Mouse (Mus musculus) liver, embryonic 11.5 days (tissue): ENCODE results near the gene Csrnp2. TPM values are rescaled to one million over a fixed set of nuclear protein-coding genes. Genes with fewer than 3 reads are reported as not detected.

Experiments
- ATAC-seq: fragments of 200-750 bp; cut with Nextera tagmentation; replicated peaks from 2 replicates; pipeline ENCODE4 v1.8.0; 2017; ENCODE audit warnings: moderate number of reproducible peaks, mild to moderate bottlenecking, moderate TSS enrichment, moderate library complexity; ENCODE audit not compliant: low FRiP score
- DNase-seq: peaks from one replicate; pipeline ENCODE4 v3.0.0-alpha.2; 2017; ENCODE audit warnings: low spot score
- H3K27ac ChIP-seq: fragments of 300-500 bp; sonication (generic); 2 replicates; pipeline ENCODE4 v1.5.1; 2014; ENCODE audit warnings: mild to moderate bottlenecking, low read depth, low read length, control low read depth
- H3K27me3 ChIP-seq: fragments of 300-500 bp; sonication (generic); replicated peaks from 2 replicates; pipeline ENCODE4 v1.6.1; 2014; ENCODE audit warnings: low read length, mixed read lengths; ENCODE audit not compliant: control insufficient read depth, insufficient read depth
- H3K36me3 ChIP-seq: fragments of 300-500 bp; sonication (generic); 2 replicates; pipeline ENCODE4 v1.6.1; 2014; ENCODE audit warnings: mild to moderate bottlenecking, low read length, moderate library complexity, mixed read lengths; ENCODE audit not compliant: control insufficient read depth, insufficient read depth
- H3K4me1 ChIP-seq: fragments of 300-500 bp; sonication (generic); replicated peaks from 2 replicates; pipeline ENCODE4 v1.6.1; 2014; ENCODE audit warnings: low read length, mixed read lengths; ENCODE audit not compliant: control insufficient read depth, insufficient read depth
- H3K4me2 ChIP-seq: fragments of 300-500 bp; sonication (generic); 2 replicates; pipeline ENCODE4 v1.6.1; 2014; ENCODE audit warnings: mild to moderate bottlenecking, control low read depth, moderate library complexity
- H3K4me3 ChIP-seq: fragments of 300-500 bp; sonication (generic); 2 replicates; pipeline ENCODE4 v1.5.1; 2014; ENCODE audit warnings: low read depth, low read length, control low read depth
- H3K9ac ChIP-seq: fragments of 300-500 bp; sonication (generic); 2 replicates; pipeline ENCODE4 v1.6.1; 2014; ENCODE audit warnings: low read depth, low read length, control low read depth
- H3K9me3 ChIP-seq: fragments of 300-500 bp; sonication (generic); 2 replicates; pipeline ENCODE4 v1.6.1; 2016; ENCODE audit warnings: low read length, inconsistent platforms, mixed read lengths; ENCODE audit not compliant: control insufficient read depth
- WGBS: fragments of 180-500 bp; shearing (Covaris S2); extraction: QIAGEN DNeasy Blood & Tissue Kit; methylation state at CpG from one replicate; pipeline ENCODE4 v1.1.7; 2014; 5-methylcytosine and 5-hydroxymethylcytosine counted together
- polyA plus RNA-seq: library from polyadenylated mRNA; unstranded; fragments of >200 nt; fragmentation: Nextera tagmentation; extraction: Ambion mirVana; gene quantifications from 2 replicates; pipeline ENCODE4 v1.2.1, GENCODE M21; 2014

Gene Csrnp2
- polyA plus RNA-seq, 1 experiment from 2014 or later, result 7.5 TPM

DNA sequence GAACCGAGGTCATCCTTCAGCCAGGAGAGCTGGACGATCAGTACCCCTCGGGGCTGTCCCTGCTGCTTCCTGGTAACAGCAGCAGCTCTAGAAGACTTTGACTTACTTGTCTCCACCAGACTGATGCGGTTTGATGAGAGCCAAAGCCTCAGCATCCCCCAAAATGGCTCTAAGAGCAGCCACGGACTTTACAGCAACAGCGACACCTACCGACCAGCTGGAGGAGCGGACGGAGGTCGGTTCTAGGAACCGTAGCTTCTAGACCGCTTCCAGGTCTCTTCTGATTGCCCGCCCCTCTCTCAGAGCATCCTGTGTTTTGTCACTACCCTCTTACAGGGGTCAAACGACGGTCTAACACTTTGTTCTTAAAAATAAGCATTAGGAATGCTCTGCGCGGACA, 37.9 kb downstream of the Csrnp2 start:
- peak; percentile 60 for ATAC-seq
- Histone ChIP-seq H3K4me3 (no peak overlapping the region), H3K4me2 (peak overlapping the region; percentile 32), H3K9me3 (no peaks in the 10 kb centered on the region), H3K27ac (no peak overlapping the region), H3K9ac (no peak overlapping the region), H3K36me3 (no peaks in the 10 kb centered on the region), H3K4me1 (0 out of 2 replicates have a peak, but pooled peaks cover 2% of the 10 kb centered on the region), H3K27me3 (no peaks in the 10 kb centered on the region)
- peak; percentile 67 for DNase-seq
- 7% methylated on average over 17 of the region's 17 CpGs for WGBS

DNA sequence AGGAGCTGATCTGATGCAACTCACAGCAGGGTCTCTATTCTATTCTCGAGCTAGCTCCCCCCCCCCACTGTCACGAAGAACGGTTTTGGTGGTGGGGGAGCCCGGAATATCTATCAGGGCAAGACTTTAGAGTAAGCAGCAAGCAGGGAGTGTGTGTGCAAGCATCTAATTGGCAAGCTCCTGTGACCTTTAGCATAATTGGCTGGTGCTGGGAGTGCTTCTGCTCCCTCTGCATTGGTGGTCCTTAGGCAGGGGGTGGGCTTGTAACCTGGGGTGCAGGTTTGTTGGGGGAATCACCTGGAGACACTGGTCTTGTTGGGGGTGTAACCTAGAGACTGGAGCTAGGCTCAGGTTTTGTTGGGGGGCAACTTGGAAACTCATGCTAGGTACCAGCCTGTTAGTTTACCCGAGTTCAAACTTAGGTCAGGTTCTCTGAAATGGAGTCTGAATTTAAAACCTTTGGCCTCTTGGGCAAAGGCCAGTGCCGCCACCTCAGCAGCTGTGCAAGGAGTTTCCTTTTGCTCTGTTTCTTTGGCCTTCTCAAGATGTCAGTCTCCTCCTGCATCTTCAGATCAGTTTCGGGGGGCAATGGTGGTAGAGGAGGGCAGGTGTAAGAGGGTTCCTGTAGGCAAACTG, 38.8 kb downstream of the Csrnp2 start:
- H3K27ac ChIP-seq, result no peak overlapping the region
- H3K4me2 ChIP-seq, result no peak overlapping the region
- H3K27me3 ChIP-seq, result no peaks in the 10 kb centered on the region
- H3K4me1 ChIP-seq, result 0 out of 2 replicates have a peak, but pooled peaks cover 2% of the 10 kb centered on the region
- no peak overlapping the region for H3K9ac ChIP-seq
- no peak for DNase-seq
- WGBS, result 73% methylated on average over 7 of the region's 7 CpGs
- H3K4me3 ChIP-seq, result no peak overlapping the region
- no peaks in the 10 kb centered on the region for H3K36me3 ChIP-seq
- no peaks in the 10 kb centered on the region for H3K9me3 ChIP-seq
- no peak for ATAC-seq

DNA sequence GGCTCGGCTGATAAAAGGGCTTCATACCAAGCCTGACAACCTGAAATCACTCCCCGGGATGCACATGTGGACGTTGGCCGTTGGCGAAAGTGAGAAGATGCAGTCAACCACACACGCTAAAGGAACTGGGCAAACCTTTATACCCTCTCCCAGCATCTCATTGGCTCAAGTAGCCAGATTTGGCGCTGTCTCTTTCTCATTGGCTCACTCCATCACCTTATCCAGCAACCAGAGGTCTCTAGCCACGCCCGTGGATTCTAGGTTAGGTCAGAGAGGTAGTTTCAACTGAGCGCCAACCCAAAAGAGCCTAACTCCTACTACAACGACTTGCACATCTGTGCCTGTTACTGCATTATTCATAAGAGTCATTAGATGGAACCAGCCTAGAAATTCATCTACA, 42.8 kb downstream of the Csrnp2 start:
- ATAC-seq (no peak), DNase-seq (no peak)
- Histone ChIP-seq H3K27me3 (no peaks in the 10 kb centered on the region), H3K27ac (no peak overlapping the region), H3K4me2 (no peak overlapping the region), H3K4me3 (no peak overlapping the region), H3K9ac (no peak overlapping the region), H3K9me3 (no peaks in the 10 kb centered on the region), H3K4me1 (peaks cover 2% of the 10 kb centered on the region; the same call in 1 of the 2 replicates), H3K36me3 (no peaks in the 10 kb centered on the region)
- WGBS, result 71% methylated on average over 11 of the region's 11 CpGs

DNA sequence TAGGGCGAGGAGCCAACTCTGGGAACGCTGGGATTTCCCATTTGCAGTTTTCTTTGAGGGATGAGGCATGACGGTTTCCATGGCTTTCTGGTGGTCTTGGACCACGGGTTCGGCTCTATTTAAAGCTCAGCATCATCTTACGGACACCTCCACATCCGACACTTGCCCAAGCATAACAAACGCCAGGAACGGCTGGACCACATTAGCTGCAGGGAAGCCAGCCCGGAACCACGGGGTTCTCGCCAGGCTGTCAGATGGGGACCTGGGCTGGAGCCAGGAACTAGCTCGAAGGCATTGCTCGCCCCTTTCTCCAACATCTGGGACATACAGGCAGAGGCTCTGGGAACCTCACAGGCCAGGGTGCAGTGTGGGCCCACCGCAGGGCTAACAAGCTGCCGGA, 44.0 kb downstream of the Csrnp2 start:
- no peak for DNase-seq
- Histone ChIP-seq H3K9ac (no peak overlapping the region), H3K4me3 (no peak overlapping the region), H3K27ac (no peak overlapping the region), H3K4me1 (no peaks in the 10 kb centered on the region; the same call in 1 of the 2 replicates), H3K27me3 (no peaks in the 10 kb centered on the region), H3K9me3 (no peaks in the 10 kb centered on the region), H3K36me3 (no peaks in the 10 kb centered on the region), H3K4me2 (no peak overlapping the region)
- WGBS, result 81% methylated on average over 16 of the region's 16 CpGs
- no peak for ATAC-seq

DNA sequence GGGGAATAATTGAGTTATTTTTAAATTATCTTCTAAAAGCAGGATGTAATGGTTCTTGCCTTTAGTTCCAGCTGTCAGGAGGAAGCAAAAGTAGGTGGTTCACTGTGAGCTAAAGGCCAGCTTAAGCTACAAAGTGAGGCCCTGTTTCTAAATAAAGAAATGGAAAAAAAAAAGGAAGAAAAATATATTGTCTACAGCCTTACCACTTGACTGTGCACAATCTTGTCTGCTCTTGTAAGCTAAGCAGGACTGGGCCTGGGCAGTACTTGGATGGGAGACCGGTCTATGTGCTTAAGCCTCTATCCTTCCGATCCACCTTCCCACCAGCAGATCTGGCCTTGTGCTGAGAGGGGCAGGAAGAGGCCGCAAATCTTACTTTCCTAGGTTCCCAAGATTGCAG, 45.8 kb downstream of the Csrnp2 start:
- Histone ChIP-seq H3K9me3 (no peaks in the 10 kb centered on the region), H3K4me1 (no peaks in the 10 kb centered on the region; the same call in 1 of the 2 replicates), H3K27ac (no peak overlapping the region), H3K9ac (no peak overlapping the region), H3K4me2 (no peak overlapping the region), H3K36me3 (no peaks in the 10 kb centered on the region), H3K4me3 (no peak overlapping the region), H3K27me3 (no peaks in the 10 kb centered on the region)
- DNase-seq, result no peak
- ATAC-seq, result no peak
- WGBS, result 88% methylated on average over 3 of the region's 3 CpGs

DNA sequence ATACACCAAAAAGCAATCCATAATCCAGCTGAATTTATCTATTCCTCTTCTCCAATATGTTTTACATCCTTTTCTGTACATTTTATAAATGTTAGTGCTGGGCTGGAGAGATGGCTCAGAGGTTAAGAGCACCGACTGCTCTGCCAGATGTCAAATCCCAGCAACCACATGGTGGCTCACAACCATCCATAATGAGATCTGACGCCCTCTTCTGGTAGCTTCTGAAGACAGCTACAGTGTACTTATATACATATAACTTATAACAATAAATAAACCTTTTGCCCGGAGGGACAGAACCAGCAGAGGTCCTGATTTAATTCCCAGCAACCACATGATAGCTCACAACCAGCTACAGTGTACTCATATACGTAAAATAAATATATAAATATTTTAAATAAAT, 46.7 kb downstream of the Csrnp2 start:
- H3K27me3 ChIP-seq, result no peaks in the 10 kb centered on the region
- H3K4me2 ChIP-seq, result no peak overlapping the region
- 79% methylated on average over 4 of the region's 4 CpGs for WGBS
- no peak for DNase-seq
- no peak overlapping the region for H3K9ac ChIP-seq
- H3K9me3 ChIP-seq, result no peaks in the 10 kb centered on the region
- H3K4me1 ChIP-seq, result peaks cover 5% of the 10 kb centered on the region
- H3K36me3 ChIP-seq, result no peaks in the 10 kb centered on the region
- H3K27ac ChIP-seq, result no peak overlapping the region
- no peak for ATAC-seq
- H3K4me3 ChIP-seq, result no peak overlapping the region

DNA sequence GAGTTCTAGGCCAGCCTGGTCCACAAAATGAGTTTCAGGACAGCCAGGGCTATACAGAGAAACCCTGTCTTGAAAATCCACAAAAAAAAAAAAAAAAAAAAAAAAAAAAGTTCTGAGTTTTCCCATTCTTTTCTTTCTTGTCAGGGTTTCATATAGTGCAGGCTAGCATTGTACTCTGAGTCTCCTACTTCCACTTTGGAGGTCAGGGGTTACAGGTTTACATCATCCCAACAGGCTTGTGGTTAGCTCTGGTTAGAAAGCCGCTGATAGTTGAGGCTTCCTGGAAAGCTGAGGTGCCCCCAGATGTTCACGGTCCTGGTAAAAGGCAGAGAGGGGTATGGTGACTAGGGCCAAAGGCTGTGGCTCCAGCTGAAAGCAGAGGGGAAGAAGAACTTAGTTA, 48.4 kb downstream of the Csrnp2 start:
- 43% methylated on average over 2 of the region's 2 CpGs for WGBS
- no peak overlapping the region for H3K9ac ChIP-seq
- H3K27me3 ChIP-seq, result no peaks in the 10 kb centered on the region
- H3K36me3 ChIP-seq, result no peaks in the 10 kb centered on the region
- no peak overlapping the region for H3K27ac ChIP-seq
- DNase-seq (no peak), ATAC-seq (no peak)
- no peaks in the 10 kb centered on the region for H3K9me3 ChIP-seq
- peaks cover 8% of the 10 kb centered on the region for H3K4me1 ChIP-seq
- no peak overlapping the region for H3K4me2 ChIP-seq
- H3K4me3 ChIP-seq, result no peak overlapping the region

DNA sequence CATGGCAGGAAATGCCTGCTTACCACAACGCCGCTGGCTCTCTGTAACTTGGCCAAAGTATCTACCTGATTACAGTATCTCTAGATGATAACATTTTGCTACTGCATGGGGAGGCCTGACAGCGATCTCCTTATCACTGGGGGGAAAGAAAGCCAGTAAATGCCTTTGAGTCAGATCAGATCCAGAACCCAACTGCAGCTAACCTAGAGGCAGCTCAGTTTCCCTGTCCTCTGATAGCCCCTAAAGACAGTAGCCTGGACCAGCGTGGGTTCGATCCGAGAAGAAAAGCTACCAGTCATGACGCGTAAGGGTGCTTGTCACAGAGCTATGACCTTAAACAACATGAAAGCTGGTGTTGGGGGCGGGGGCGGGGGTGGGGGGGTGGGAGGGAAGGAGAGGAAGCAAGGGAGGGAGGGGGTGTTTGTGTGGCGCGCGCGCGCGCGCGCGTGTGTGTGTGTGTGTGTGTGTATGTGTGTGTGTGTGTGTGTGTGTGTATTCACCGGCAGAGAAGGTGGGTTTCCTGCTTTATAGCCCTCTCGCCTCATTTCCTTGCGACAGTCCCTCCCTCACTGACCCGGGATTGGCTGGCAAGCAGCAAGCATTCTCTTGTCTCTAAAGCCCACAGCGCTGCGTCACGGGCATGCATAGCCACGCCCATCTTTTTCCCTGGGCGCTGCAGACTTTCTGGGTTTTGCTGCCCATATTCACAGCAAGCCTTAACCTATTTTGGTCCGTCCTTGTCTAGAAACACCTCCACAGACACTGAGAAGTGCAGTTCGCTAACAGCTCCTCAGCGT, 52.0 kb downstream of the Csrnp2 start:
- Histone ChIP-seq H3K9ac (peak overlapping the region; percentile 62), H3K4me1 (peaks cover 8% of the 10 kb centered on the region; the same call in 1 of the 2 replicates), H3K9me3 (no peaks in the 10 kb centered on the region), H3K27ac (peak overlapping the region; percentile 49), H3K4me2 (peak overlapping the region; percentile 68), H3K27me3 (no peaks in the 10 kb centered on the region), H3K4me3 (peak overlapping the region; percentile 50), H3K36me3 (no peaks in the 10 kb centered on the region)
- peak; percentile 94 for ATAC-seq
- WGBS, result 1% methylated on average over 22 of the region's 31 CpGs
- peak; percentile 79 for DNase-seq

DNA sequence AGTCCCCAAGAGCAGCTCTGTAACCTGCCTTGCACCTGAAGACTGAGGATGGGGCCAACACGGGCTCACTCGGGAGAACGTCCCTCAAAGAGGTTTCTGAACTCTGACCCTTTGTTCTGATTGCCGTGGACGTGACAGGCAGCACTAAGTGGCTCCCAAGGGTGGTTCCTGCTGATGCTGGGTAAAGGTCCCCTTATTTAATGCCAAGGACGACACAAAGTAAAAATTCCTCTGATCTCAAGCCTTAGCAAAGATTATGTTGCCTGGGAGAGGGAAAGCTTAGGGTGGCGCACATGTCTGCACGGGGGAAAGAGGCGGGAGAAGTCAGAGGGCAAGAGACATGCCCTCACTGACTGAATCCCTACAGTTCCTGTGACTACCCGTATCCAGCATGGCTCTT, 58.8 kb downstream of the Csrnp2 start:
- Histone ChIP-seq H3K27me3 (no peaks in the 10 kb centered on the region), H3K4me1 (peaks cover 6% of the 10 kb centered on the region), H3K9ac (no peak overlapping the region), H3K9me3 (no peaks in the 10 kb centered on the region), H3K36me3 (no peaks in the 10 kb centered on the region), H3K4me3 (no peak overlapping the region), H3K27ac (no peak overlapping the region), H3K4me2 (no peak overlapping the region)
- WGBS, result 68% methylated on average over 10 of the region's 10 CpGs
- DNase-seq (no peak), ATAC-seq (no peak)
